Mouse (Mus musculus): ENCODE measurements around the gene Fam181a. TPM values are rescaled to one million over a fixed set of nuclear protein-coding genes. Genes with fewer than 3 reads are reported as not detected.

The Fam181a gene
- total and polyA plus RNA-seq, 3 experiments: not detected

GRCm38 (mm10) chr12:103346945-103347344 is 36.2 kb downstream of the Fam181a start:
- TF ChIP-seq SIN3A (IDR thresholded peaks at IDR 0.05; ENCODE audit: low read length) (no peak), HCFC1 (IDR thresholded peaks at IDR 0.05; ENCODE audit: low read depth, low read length) (no peak), MYC (IDR thresholded peaks at IDR 0.05; ENCODE audit: low read depth, low read length) (no peak), ELF1 (IDR thresholded peaks at IDR 0.05; ENCODE audit: low read depth, low read length) (no peak), CHD2 (IDR thresholded peaks at IDR 0.05; ENCODE audit: low read length) (no peak)
- DNase-seq (ENCODE audit: extremely low read depth): no peak
- peak overlapping the region; percentile 9; the same call in 1 of the 2 replicates for H3K27ac ChIP-seq (ENCODE audit: insufficient read depth, low read depth)
- H3K27me3 ChIP-seq (replicated peaks): no peaks in the 10 kb centered on the region
- H3K36me3 ChIP-seq (replicated peaks in 1 of 2; ENCODE audit: control insufficient read depth in 1 of 2, insufficient read depth in 1 of 2, low read length in 1 of 2): no peaks in the 10 kb centered on the region
- H3K4me3 ChIP-seq (replicated peaks in 1 of 3; ENCODE audit: low read depth in 2 of 3, low read length in 2 of 3, poor library complexity in 1 of 3): peak overlapping the region in 1 of 3 experiments; percentile 10
- H3K4me2 ChIP-seq (ENCODE audit: insufficient read depth, low read depth, poor library complexity, severe bottlenecking): 0 out of 2 replicates have a peak overlapping the region, but pooled peaks have one; percentile 31
- in situ Hi-C loops (cut with MboI; ENCODE audit: low pct_ligation_motif_present, low pct_unique_long_range_greater_than_20kb, low sequenced_read_pairs) (no loop called here), dilution Hi-C loops (cut with MboI; ENCODE audit: extremely low pct_ligation_motif_present, extremely low pct_unique_long_range_greater_than_20kb, low sequenced_read_pairs) (no loop called here)
- H3K9ac ChIP-seq (ENCODE audit: insufficient read depth, low read depth): no peak overlapping the region
- H3K9me3 ChIP-seq (replicated peaks; ENCODE audit: low read length): peaks cover 16% of the 10 kb centered on the region
- H3K4me1 ChIP-seq (ENCODE audit: control insufficient read depth in 1 of 2, insufficient read depth in 2 of 2): peaks cover 36 to 61% of the 10 kb centered on the region in 2 experiments
- H3K79me2 ChIP-seq (replicated peaks; ENCODE audit: control insufficient read depth, extremely low read depth, insufficient read depth, poor library complexity, severe bottlenecking): no peaks in the 10 kb centered on the region

- Histone ChIP-seq H3K9ac (ENCODE audit: insufficient read depth, low read depth) (no peak overlapping the region), H3K27ac (ENCODE audit: insufficient read depth, low read depth) (no peak overlapping the region; the same call in 1 of the 2 replicates), H3K79me2 (replicated peaks; ENCODE audit: control insufficient read depth, extremely low read depth, insufficient read depth, poor library complexity, severe bottlenecking) (no peaks in the 10 kb centered on the region), H3K27me3 (replicated peaks) (no peaks in the 10 kb centered on the region), H3K9me3 (replicated peaks; ENCODE audit: low read length) (peaks cover 16% of the 10 kb centered on the region), H3K4me2 (ENCODE audit: insufficient read depth, low read depth, poor library complexity, severe bottlenecking) (peak overlapping the region; percentile 31; the same call in 1 of the 2 replicates), H3K4me3 (replicated peaks in 1 of 3; ENCODE audit: low read depth in 2 of 3, low read length in 2 of 3, poor library complexity in 1 of 3) (no peak overlapping the region), H3K4me1 (ENCODE audit: control insufficient read depth in 1 of 2, insufficient read depth in 2 of 2) (peaks cover 32 to 57% of the 10 kb centered on the region in 2 experiments), H3K36me3 (replicated peaks in 1 of 2; ENCODE audit: control insufficient read depth in 1 of 2, insufficient read depth in 1 of 2, low read length in 1 of 2) (no peaks in the 10 kb centered on the region)
- TF ChIP-seq TCF12 (IDR thresholded peaks at IDR 0.05; ENCODE audit: low read depth, low read length): no peak
- peak; percentile 41; the same call in 1 of the 2 replicates for TF ChIP-seq ETS1 (conservative IDR thresholded peaks at IDR 0.05; ENCODE audit: low read depth, low read length)
- TF ChIP-seq BHLHE40 (IDR thresholded peaks at IDR 0.05; ENCODE audit: low read depth, low read length): peak; percentile 86
- peak; percentile 74 for DNase-seq (ENCODE audit: extremely low read depth)
- in situ Hi-C loops (cut with MboI; ENCODE audit: low pct_ligation_motif_present, low pct_unique_long_range_greater_than_20kb, low sequenced_read_pairs): no loop called here
- dilution Hi-C loops (cut with MboI; ENCODE audit: extremely low pct_ligation_motif_present, extremely low pct_unique_long_range_greater_than_20kb, low sequenced_read_pairs): no loop called here
These were observed 36.6 kb downstream of the Fam181a start for GRCm38 (mm10) chr12:103347406-103347805.

GRCm38 (mm10) chr12:103348506-103348905 is 37.7 kb downstream of the Fam181a start:
- in situ Hi-C loops (cut with MboI; ENCODE audit: low pct_ligation_motif_present, low pct_unique_long_range_greater_than_20kb, low sequenced_read_pairs): no loop called here
- no peaks in the 10 kb centered on the region for H3K79me2 ChIP-seq (replicated peaks; ENCODE audit: control insufficient read depth, extremely low read depth, insufficient read depth, poor library complexity, severe bottlenecking)
- no peak overlapping the region for H3K9ac ChIP-seq (ENCODE audit: insufficient read depth, low read depth)
- H3K4me3 ChIP-seq (replicated peaks in 1 of 3; ENCODE audit: low read depth in 2 of 3, low read length in 2 of 3, poor library complexity in 1 of 3): no peak overlapping the region
- H3K4me1 ChIP-seq (ENCODE audit: control insufficient read depth in 1 of 2, insufficient read depth in 2 of 2): peaks cover 28 to 55% of the 10 kb centered on the region in 2 experiments
- H3K9me3 ChIP-seq (replicated peaks; ENCODE audit: low read length): peaks cover 16% of the 10 kb centered on the region
- no peak overlapping the region for H3K4me2 ChIP-seq (ENCODE audit: insufficient read depth, low read depth, poor library complexity, severe bottlenecking)
- dilution Hi-C loops (cut with MboI; ENCODE audit: extremely low pct_ligation_motif_present, extremely low pct_unique_long_range_greater_than_20kb, low sequenced_read_pairs): no loop called here
- H3K36me3 ChIP-seq (replicated peaks in 1 of 2; ENCODE audit: control insufficient read depth in 1 of 2, insufficient read depth in 1 of 2, low read length in 1 of 2): no peaks in the 10 kb centered on the region
- no peaks in the 10 kb centered on the region for H3K27me3 ChIP-seq (replicated peaks)
- DNase-seq (ENCODE audit: extremely low read depth): peak; percentile 90
- H3K27ac ChIP-seq (ENCODE audit: insufficient read depth, low read depth): no peak overlapping the region
- no peak for TF ChIP-seq SIN3A (IDR thresholded peaks at IDR 0.05; ENCODE audit: low read length)
- no peak for TF ChIP-seq ZMIZ1 (IDR thresholded peaks at IDR 0.05; ENCODE audit: low read depth, low read length)
- TF ChIP-seq TCF12 (IDR thresholded peaks at IDR 0.05; ENCODE audit: low read depth, low read length): 0 out of 2 replicates have a peak, but pooled peaks have one; percentile 11
- no peak for TF ChIP-seq POLR2AphosphoS2 (IDR thresholded peaks at IDR 0.05; ENCODE audit: low read depth, low read length)
- no peak for TF ChIP-seq JUND (conservative IDR thresholded peaks at IDR 0.05; ENCODE audit: low read depth, low read length)
- TF ChIP-seq MAZ (IDR thresholded peaks at IDR 0.05; ENCODE audit: low read depth, low read length): no peak
- peak; percentile 93 for TF ChIP-seq RAD21 (IDR thresholded peaks at IDR 0.05; ENCODE audit: low read depth, low read length)
- TF ChIP-seq PAX5 (IDR thresholded peaks at IDR 0.05; ENCODE audit: low read length): no peak
- no peak for TF ChIP-seq MXI1 (IDR thresholded peaks at IDR 0.05; ENCODE audit: low read depth, low read length)
- TF ChIP-seq MAX (IDR thresholded peaks at IDR 0.05; ENCODE audit: low read length): peak; percentile 90
- TF ChIP-seq GABPA (IDR thresholded peaks at IDR 0.05; ENCODE audit: insufficient replicate concordance, low read depth, low read length): no peak
- TF ChIP-seq JUN (IDR thresholded peaks at IDR 0.05; ENCODE audit: insufficient read depth, low read depth, low read length): no peak
- TF ChIP-seq RCOR1 (conservative IDR thresholded peaks at IDR 0.05; ENCODE audit: low read depth, low read length): no peak
- TF ChIP-seq HCFC1 (IDR thresholded peaks at IDR 0.05; ENCODE audit: low read depth, low read length): no peak
- TF ChIP-seq MYC (IDR thresholded peaks at IDR 0.05; ENCODE audit: low read depth, low read length): peak; percentile 98
- no peak for TF ChIP-seq UBTF (IDR thresholded peaks at IDR 0.05; ENCODE audit: low read depth, low read length)
- TF ChIP-seq BHLHE40 (IDR thresholded peaks at IDR 0.05; ENCODE audit: low read depth, low read length): no peak
- peak; percentile 98 to 99 for TF ChIP-seq CTCF (conservative IDR thresholded peaks at IDR 0.05 in 1 of 2, IDR thresholded peaks at IDR 0.05 in 1 of 2; ENCODE audit: low read depth in 2 of 2, low read length in 2 of 2)
- TF ChIP-seq TBP (conservative IDR thresholded peaks at IDR 0.05; ENCODE audit: low read depth, low read length): no peak
- no peak for TF ChIP-seq NELFE (IDR thresholded peaks at IDR 0.05; ENCODE audit: low read depth, low read length)
- TF ChIP-seq IRF4 (IDR thresholded peaks at IDR 0.05; ENCODE audit: low read depth, low read length): peak; percentile 27; the same call in 1 of the 2 replicates
- no peak for TF ChIP-seq POLR2A (IDR thresholded peaks at IDR 0.05; ENCODE audit: low read depth, low read length)
- no peak for TF ChIP-seq ELF1 (IDR thresholded peaks at IDR 0.05; ENCODE audit: low read depth, low read length)

Data from CH12.LX (cell line).